Mouse (Mus musculus) embryonic facial prominence, embryonic 13.5 days (tissue): ENCODE measurements around the gene Tnfrsf13b. TPM values are rescaled to one million over a fixed set of nuclear protein-coding genes. Genes with fewer than 3 reads are reported as not detected.

ENCODE experiments used
- ATAC-seq: fragments of 200-750 bp; cut with Nextera tagmentation; 2 replicates; pipeline ENCODE4 v1.8.0; 2017; ENCODE audit warnings: low read depth; ENCODE audit not compliant: insufficient number of reproducible peaks, insufficient read depth, low FRiP score, low TSS enrichment
- H3K27ac ChIP-seq: fragments of 300-500 bp; sonication (generic); 2 replicates; pipeline ENCODE4 v1.5.1; 2015; ENCODE audit warnings: moderate library complexity, mild to moderate bottlenecking, inconsistent platforms
- H3K27me3 ChIP-seq: fragments of 300-500 bp; sonication (generic); 2 replicates; pipeline ENCODE4 v1.6.1; 2015; ENCODE audit warnings: mild to moderate bottlenecking, inconsistent platforms
- H3K36me3 ChIP-seq: fragments of 300-500 bp; sonication (generic); 2 replicates; pipeline ENCODE4 v1.6.1; 2015; ENCODE audit warnings: mild to moderate bottlenecking, inconsistent platforms
- H3K4me1 ChIP-seq: fragments of 300-500 bp; sonication (generic); 2 replicates; pipeline ENCODE4 v1.6.1; 2015; ENCODE audit warnings: inconsistent platforms
- H3K4me2 ChIP-seq: fragments of 300-500 bp; sonication (generic); 2 replicates; pipeline ENCODE4 v1.6.1; 2015; ENCODE audit warnings: moderate library complexity, mild to moderate bottlenecking, inconsistent platforms
- H3K4me3 ChIP-seq: fragments of 300-500 bp; sonication (generic); 2 replicates; pipeline ENCODE4 v1.5.1; 2015; ENCODE audit warnings: mild to moderate bottlenecking, inconsistent platforms
- H3K9ac ChIP-seq: fragments of 300-500 bp; sonication (generic); 2 replicates; pipeline ENCODE4 v1.6.1; 2015; ENCODE audit warnings: mild to moderate bottlenecking, inconsistent platforms
- H3K9me3 ChIP-seq: fragments of 300-500 bp; sonication (generic); 2 replicates; pipeline ENCODE4 v1.6.1; 2016; ENCODE audit warnings: inconsistent platforms
- WGBS: fragments of 180-500 bp; shearing (Covaris S2); methylation state at CpG from one replicate; pipeline ENCODE4 v1.1.7; 2015; ENCODE audit warnings: mixed read lengths; 5-methylcytosine and 5-hydroxymethylcytosine counted together
- polyA plus RNA-seq: library from polyadenylated mRNA; unstranded; fragments of >200 nt; fragmentation: Nextera tagmentation; extraction: Ambion mirVana; gene quantifications from 2 replicates; pipeline ENCODE4 v1.2.1, GENCODE M21; 2015

The Tnfrsf13b gene
- 2.0 and 2.1 TPM in 2 replicates for polyA plus RNA-seq

DNA sequence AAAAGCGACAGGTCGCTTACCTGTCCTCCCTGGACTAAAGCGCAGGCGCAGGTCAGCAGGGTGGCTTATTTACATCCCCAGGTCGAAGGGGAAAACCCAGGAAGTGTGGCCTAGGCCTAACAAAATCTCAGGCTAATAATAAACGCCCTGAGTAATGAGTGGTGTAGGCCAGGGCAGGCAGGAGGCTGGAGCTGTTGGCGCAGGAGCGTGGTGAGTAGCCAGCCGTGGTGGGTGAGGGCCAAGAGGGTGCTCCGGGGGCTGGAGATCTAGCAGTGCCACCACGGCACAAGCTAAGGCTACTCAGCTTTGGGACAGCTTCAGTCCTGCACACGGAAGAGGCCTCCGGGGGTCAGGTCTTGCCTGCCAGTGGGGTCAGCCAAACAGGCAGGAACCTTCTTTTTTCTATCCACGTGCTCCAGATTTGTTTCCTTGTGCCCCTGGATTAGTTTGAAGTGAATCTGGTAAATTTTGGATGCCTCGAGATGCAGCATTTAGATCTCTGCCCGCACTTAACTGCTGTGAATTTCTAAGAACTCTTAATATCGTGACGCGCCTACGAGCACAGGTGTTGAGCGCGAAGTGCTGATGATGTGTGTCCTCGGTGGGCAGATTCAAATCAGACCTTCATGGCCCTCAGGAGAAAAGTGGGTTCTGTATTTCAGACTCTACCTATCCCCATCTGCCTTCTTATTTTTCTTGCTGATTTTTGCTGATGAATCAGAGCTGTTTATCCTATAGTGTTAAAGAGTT is at the start of gene Tnfrsf13b:
Gene Tnfrsf13b, plus strand, starts transcription at position 150 of the 750 bp plus-strand sequence.
- Histone ChIP-seq H3K27ac (no peak within 1 kb of the TSS), H3K4me1 (no peaks in the 10 kb centered on the region), H3K4me2 (no peak within 1 kb of the TSS), H3K4me3 (no peak within 1 kb of the TSS), H3K36me3 (no peaks in the 10 kb centered on the region), H3K27me3 (no peaks in the 10 kb centered on the region), H3K9ac (no peak within 1 kb of the TSS), H3K9me3 (no peaks in the 10 kb centered on the region)
- no peak for ATAC-seq
- WGBS = 83% methylated on average over 23 of the region's 23 CpGs

DNA sequence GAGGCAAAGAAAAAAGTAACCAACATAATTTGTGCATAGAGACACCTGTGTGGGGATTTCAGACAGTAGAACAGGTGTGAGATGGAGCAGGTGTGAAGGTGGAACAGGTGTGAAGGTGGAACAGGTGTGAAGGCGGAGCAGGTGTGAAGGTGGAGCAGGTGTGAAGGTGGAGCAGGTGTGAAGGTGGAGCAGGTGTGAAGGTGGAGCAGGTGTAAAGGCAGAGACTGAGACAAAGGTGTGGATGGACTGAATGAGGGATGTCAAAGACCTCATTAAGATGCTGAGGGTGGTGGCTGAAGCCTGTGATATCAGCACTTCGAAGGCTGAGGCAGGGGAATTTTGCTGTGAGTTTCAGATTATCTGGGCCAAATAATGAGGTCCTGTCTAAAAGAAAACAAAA is 44.9 kb upstream of the Tnfrsf13b start:
- Histone ChIP-seq H3K9ac (no peak overlapping the region), H3K4me2 (no peak overlapping the region), H3K36me3 (no peaks in the 10 kb centered on the region), H3K4me3 (no peak overlapping the region), H3K9me3 (no peaks in the 10 kb centered on the region), H3K4me1 (no peaks in the 10 kb centered on the region), H3K27ac (no peak overlapping the region), H3K27me3 (peaks cover 4% of the 10 kb centered on the region; the same call in 1 of the 2 replicates)
- WGBS = 97% methylated on average over 2 of the region's 2 CpGs
- ATAC-seq = no peak

DNA sequence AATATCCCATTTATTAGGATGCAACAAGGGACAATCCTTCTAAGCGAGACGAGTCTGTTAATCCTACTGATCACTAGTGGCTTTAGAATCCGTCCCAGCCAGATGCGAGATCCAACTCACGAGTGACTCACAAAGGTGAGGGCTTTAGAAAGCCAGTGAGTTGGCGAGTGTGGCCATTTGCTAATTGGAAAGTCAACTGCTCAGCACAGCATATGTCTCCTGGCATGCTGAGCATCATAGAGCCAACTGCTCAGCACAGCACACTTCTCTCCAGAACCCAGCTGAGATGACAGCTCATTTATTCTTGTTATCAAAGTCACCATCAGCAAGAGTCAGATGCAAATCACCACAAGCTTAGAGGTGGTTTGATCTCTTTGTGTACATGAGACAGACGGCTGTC is 36.4 kb upstream of the Tnfrsf13b start:
- no peak overlapping the region for H3K4me3 ChIP-seq
- H3K4me1 ChIP-seq = 0 out of 2 replicates have a peak, but pooled peaks cover 3% of the 10 kb centered on the region
- no peak overlapping the region for H3K4me2 ChIP-seq
- H3K36me3 ChIP-seq = no peaks in the 10 kb centered on the region
- 0 out of 2 replicates have a peak, but pooled peaks cover 4% of the 10 kb centered on the region for H3K9me3 ChIP-seq
- no peak for ATAC-seq
- no peak overlapping the region for H3K27ac ChIP-seq
- no peaks in the 10 kb centered on the region for H3K27me3 ChIP-seq
- no peak overlapping the region for H3K9ac ChIP-seq
- WGBS = 78% methylated on average over 7 of the region's 7 CpGs

DNA sequence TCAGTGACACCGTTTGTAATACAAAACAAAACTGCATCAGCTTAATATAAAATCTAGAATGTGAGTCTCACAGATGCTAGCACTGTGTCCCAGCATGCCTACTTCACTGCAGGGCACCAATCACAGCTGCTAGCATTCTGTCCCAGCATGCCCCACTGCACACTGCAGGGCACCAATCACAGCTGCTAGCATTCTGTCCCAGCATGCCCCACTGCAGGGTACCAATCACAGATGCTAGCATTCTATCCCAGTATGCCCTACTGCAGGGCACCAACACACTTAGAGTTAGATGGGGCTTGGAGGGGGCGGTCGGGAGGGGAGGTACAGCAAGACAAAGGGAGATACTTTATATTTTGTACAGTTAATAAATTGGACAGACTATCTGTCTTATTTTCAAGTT is 35.4 kb upstream of the Tnfrsf13b start:
- Histone ChIP-seq H3K4me2 (no peak overlapping the region), H3K36me3 (no peaks in the 10 kb centered on the region), H3K27me3 (no peaks in the 10 kb centered on the region), H3K4me3 (no peak overlapping the region), H3K9me3 (0 out of 2 replicates have a peak, but pooled peaks cover 4% of the 10 kb centered on the region), H3K27ac (no peak overlapping the region), H3K9ac (no peak overlapping the region), H3K4me1 (0 out of 2 replicates have a peak, but pooled peaks cover 3% of the 10 kb centered on the region)
- WGBS = 68% methylated on average over 3 of the region's 3 CpGs
- ATAC-seq = no peak

DNA sequence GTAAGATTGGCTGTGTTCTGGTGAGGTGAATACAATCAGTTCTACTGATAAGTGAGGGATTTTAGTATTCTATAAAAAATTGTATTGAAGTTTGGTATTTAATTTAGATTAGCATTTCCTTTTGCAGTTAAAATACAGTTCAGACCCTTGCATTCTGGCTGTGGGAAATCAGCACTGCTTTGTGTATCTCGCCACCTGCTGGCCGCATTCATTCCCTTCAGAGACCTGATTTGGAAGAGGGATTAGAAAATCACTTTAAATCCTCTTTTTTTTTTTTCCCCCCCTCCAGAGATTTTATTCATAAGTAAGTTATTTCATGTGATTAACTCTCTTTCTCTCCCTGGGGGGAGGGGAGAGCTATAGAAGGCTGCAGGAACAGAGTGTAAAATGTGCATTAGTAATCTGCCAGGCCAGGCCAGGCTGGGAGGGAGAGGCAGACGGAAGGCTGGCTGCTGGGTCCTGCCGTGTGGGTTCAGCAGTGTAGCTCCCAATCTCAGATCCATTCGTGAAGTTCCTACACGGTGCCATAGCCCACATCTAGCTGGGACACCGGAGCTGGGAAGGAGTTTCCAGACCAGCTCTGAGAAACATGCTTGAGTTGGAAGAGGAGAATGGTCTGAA is 34.8 kb upstream of the Tnfrsf13b start:
- Histone ChIP-seq H3K4me3 (no peak overlapping the region), H3K27me3 (no peaks in the 10 kb centered on the region), H3K9me3 (0 out of 2 replicates have a peak, but pooled peaks cover 4% of the 10 kb centered on the region), H3K4me1 (0 out of 2 replicates have a peak, but pooled peaks cover 3% of the 10 kb centered on the region), H3K4me2 (no peak overlapping the region), H3K27ac (no peak overlapping the region), H3K9ac (no peak overlapping the region), H3K36me3 (no peaks in the 10 kb centered on the region)
- WGBS = 23% methylated on average over 7 of the region's 7 CpGs
- no peak for ATAC-seq

DNA sequence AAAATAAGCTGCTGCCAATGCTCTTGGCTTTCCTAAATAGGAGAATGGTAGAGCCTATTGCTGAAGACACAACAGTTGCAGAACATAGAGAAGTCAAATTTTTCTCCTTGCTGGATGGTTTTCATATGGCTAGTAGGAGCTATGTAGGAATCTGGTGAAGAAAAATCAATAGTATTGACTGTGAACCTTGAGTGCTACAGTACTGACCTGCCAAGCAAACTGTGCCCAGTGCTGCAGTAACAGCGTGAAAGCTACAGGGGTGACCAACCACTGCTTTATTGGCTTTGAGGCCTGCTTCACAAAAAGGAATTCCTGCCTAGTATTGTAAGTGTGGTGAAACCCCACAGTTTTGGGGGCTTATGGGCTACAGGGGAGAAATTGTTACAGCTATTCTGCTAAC is 28.5 kb upstream of the Tnfrsf13b start:
- 83% methylated on average over 1 of the region's 1 CpGs for WGBS
- Histone ChIP-seq H3K9me3 (0 out of 2 replicates have a peak, but pooled peaks cover 4% of the 10 kb centered on the region), H3K27me3 (no peaks in the 10 kb centered on the region), H3K36me3 (no peaks in the 10 kb centered on the region), H3K4me3 (no peak overlapping the region), H3K9ac (no peak overlapping the region), H3K27ac (no peak overlapping the region), H3K4me1 (no peaks in the 10 kb centered on the region), H3K4me2 (no peak overlapping the region)
- ATAC-seq = no peak

DNA sequence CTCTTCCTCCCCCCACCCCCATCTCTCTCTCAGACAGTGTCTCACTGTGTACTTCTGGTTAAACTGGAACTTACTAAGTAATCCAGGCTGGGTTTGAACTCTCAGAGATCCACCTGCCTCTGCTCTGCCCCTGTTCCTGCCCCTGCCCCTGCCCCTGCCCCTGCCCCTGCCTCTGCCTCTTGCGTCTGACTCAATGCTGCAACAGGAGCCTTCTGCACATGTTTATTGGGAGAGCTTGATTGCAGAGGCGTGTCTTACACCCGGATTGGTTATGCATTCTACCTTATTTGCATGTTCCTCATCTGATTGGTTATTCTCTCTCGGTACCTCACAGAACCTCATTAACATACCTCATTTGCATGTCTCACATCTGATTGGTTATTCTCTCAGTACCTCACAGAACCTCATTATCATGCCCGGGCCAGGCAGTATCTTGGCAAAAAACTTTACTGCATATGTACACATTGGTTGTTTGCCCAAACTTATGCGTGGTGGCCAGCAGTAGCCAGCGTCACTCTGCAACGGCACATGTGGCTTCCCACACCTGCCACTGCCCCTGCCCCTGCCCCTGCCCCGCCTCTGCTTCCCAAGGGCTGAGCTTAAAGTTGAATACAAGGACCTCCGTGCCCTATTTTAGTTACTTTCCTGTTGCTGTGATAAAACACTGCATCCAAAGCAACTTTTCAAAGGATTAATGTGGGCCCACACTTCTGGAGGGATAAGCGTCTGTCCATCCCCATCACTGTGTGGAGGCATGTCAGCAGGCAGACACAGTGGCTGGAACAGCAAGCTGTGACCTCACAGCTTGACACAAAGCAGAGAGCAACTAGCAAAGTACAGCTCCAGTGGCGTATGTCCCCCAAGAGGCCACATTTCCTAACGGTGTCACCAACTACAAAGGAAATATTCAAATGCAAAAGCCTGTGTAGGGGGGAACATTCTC is 23.9 kb upstream of the Tnfrsf13b start:
- H3K9ac ChIP-seq = no peak overlapping the region
- ATAC-seq = no peak
- WGBS = 69% methylated on average over 13 of the region's 13 CpGs
- H3K4me2 ChIP-seq = no peak overlapping the region
- no peak overlapping the region for H3K4me3 ChIP-seq
- peaks cover 3% of the 10 kb centered on the region; the same call in 1 of the 2 replicates for H3K27me3 ChIP-seq
- H3K27ac ChIP-seq = no peak overlapping the region
- no peaks in the 10 kb centered on the region for H3K9me3 ChIP-seq
- no peaks in the 10 kb centered on the region for H3K36me3 ChIP-seq
- no peaks in the 10 kb centered on the region for H3K4me1 ChIP-seq

DNA sequence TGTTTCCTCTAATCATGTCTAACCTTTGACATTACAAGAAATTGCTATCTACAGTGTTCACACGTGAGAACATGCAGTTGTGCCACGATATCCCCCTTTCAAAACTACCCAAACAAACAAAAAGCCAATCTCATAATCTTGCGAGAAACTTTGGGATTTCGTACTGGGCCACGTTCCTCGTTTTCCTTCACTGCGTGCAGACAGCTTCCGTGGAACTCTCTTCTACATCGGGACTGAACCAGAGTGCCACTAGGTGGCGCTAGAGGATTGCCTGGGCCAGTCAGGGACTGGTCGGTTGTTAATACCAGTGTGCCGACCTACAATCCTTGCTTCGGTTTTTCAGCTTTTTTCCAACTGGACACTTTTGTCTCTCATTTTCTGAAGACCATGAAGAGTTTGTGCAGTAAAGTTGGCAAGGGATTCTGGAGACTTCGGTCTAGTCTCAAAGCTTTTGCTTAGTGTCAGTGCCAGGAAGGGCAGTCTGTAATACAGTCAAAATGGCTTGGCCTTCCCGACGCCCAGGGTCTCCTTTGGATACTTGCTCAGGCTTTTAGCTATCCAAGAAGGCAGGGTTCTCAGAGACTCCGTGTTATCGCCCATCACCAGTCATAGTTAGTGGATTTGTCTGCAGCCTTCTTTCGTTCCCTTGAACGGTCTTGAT is 22.2 kb upstream of the Tnfrsf13b start:
- Histone ChIP-seq H3K9ac (no peak overlapping the region), H3K36me3 (no peaks in the 10 kb centered on the region), H3K4me1 (no peaks in the 10 kb centered on the region), H3K4me3 (no peak overlapping the region), H3K4me2 (peak overlapping the region; percentile 28), H3K27ac (no peak overlapping the region), H3K27me3 (peaks cover 3% of the 10 kb centered on the region; the same call in 1 of the 2 replicates), H3K9me3 (no peaks in the 10 kb centered on the region)
- 21% methylated on average over 20 of the region's 20 CpGs for WGBS
- peak; percentile 85 for ATAC-seq

DNA sequence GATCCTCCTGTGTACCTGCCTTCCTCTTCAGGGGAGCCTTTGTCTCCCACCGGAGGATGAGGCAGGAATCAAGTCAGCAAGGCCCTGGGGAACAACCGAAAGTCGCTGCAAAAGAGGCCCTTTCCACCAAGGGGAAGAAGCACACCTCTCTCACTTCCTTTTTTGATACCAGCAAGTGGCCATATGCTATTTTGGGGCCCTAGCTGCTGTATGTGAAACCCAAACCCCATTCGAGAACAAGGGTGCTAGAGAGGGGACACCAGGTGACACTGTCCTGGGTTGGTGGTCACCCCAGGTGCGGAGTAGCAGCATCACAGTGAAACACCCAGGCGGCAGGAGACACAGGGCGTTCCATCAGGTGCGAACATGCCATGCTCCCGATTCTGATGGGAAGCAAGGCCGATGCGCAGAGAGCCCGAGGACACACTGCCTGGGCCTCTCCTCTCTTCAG is 17.6 kb upstream of the Tnfrsf13b start:
- Histone ChIP-seq H3K4me2 (no peak overlapping the region), H3K9me3 (no peaks in the 10 kb centered on the region), H3K27me3 (no peaks in the 10 kb centered on the region), H3K4me1 (no peaks in the 10 kb centered on the region), H3K27ac (no peak overlapping the region), H3K36me3 (no peaks in the 10 kb centered on the region), H3K4me3 (no peak overlapping the region), H3K9ac (no peak overlapping the region)
- ATAC-seq = no peak
- WGBS = 86% methylated on average over 12 of the region's 12 CpGs

DNA sequence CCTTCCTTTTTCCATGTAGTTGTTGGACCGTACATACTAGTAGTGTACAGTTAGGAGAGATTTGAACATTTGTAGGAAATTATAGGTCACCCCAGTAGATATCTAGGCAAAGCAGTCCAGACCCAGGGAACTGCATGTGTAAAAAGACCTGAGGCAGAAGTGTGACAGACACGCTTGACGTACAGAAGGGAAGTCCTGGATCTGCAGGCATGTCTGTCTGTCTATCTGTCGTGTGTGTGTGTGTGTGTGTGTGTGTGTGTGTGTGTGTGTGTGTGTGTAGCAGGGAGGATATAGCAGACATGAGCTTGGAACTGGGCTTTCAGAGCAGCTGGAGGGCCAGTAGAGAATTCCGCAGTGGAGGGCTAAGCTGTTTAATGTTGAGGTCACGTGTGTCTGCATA is 16.8 kb upstream of the Tnfrsf13b start:
- H3K4me1 ChIP-seq = no peaks in the 10 kb centered on the region
- no peaks in the 10 kb centered on the region for H3K36me3 ChIP-seq
- no peak overlapping the region for H3K4me3 ChIP-seq
- H3K27ac ChIP-seq = no peak overlapping the region
- no peaks in the 10 kb centered on the region for H3K9me3 ChIP-seq
- no peaks in the 10 kb centered on the region for H3K27me3 ChIP-seq
- WGBS = 71% methylated on average over 6 of the region's 6 CpGs
- no peak overlapping the region for H3K9ac ChIP-seq
- ATAC-seq = no peak
- H3K4me2 ChIP-seq = no peak overlapping the region

DNA sequence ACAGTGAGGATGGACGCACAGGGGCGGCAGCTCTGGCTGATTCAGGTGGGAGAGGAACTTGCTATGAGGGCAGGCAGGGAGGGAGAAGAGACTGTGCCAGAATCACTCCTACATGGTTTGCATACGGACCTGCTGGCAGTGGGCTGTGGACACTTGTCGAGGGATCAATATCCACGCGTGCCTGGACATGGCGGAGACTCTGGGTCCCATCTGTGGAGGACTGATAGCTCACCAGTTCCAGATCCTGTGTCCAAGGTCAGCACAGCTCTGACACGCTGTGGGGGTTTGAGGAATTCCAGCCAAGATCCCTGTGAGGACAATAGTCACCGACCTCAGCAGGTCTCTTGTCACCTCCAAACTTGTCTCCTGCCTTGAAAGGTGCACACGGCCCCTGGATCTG is 16.4 kb upstream of the Tnfrsf13b start:
- Histone ChIP-seq H3K27me3 (no peaks in the 10 kb centered on the region), H3K4me1 (no peaks in the 10 kb centered on the region), H3K9ac (no peak overlapping the region), H3K4me3 (no peak overlapping the region), H3K36me3 (no peaks in the 10 kb centered on the region), H3K9me3 (no peaks in the 10 kb centered on the region), H3K4me2 (no peak overlapping the region), H3K27ac (no peak overlapping the region)
- WGBS = 81% methylated on average over 10 of the region's 10 CpGs
- no peak for ATAC-seq
